Mouse (Mus musculus) cerebellum, adult 9-11 months (tissue): Measurements from ENCODE around the gene Rsu1.

Experiments used
- DNase-seq: peaks from one replicate; pipeline ENCODE4 v3.0.0; 2022

Gene Rsu1

GRCm38 (mm10) chr2:13271165-13271957 lies at the start of gene Rsu1:
Gene Rsu1 (minus strand): TSS chr2:13271415.
- DNase-seq, result peak; percentile 97

GRCm38 (mm10) chr2:13303376-13303775 lies 32.2 kb upstream of the Rsu1 start:
- DNase-seq, result no peak

- no peak for DNase-seq
Measured at GRCm38 (mm10) chr2:13299031-13299430, 27.8 kb upstream of the Rsu1 start.

- no peak for DNase-seq
Measured at GRCm38 (mm10) chr2:13297733-13298132, 26.5 kb upstream of the Rsu1 start.

- DNase-seq, result no peak
Measured at GRCm38 (mm10) chr2:13290661-13291060, 19.4 kb upstream of the Rsu1 start.

- no peak for DNase-seq
Measured at GRCm38 (mm10) chr2:13290070-13290469, 18.9 kb upstream of the Rsu1 start.

- no peak for DNase-seq
Measured at GRCm38 (mm10) chr2:13278114-13278862, 7.1 kb upstream of the Rsu1 start.

GRCm38 (mm10) chr2:13275874-13276273 lies 4.7 kb upstream of the Rsu1 start:
- no peak for DNase-seq

GRCm38 (mm10) chr2:13270736-13271135 lies 479 bp downstream of the Rsu1 start:
- DNase-seq, result no peak

- DNase-seq, result no peak
Measured at GRCm38 (mm10) chr2:13268681-13269293, 2.4 kb downstream of the Rsu1 start.

- no peak for DNase-seq
Measured at GRCm38 (mm10) chr2:13264875-13265274, 6.3 kb downstream of the Rsu1 start.

GRCm38 (mm10) chr2:13263150-13263549 lies 8.1 kb downstream of the Rsu1 start:
- DNase-seq, result no peak

GRCm38 (mm10) chr2:13258606-13259005 lies 12.6 kb downstream of the Rsu1 start:
- no peak for DNase-seq

- no peak for DNase-seq
Measured at GRCm38 (mm10) chr2:13240711-13241110, 30.5 kb downstream of the Rsu1 start.

GRCm38 (mm10) chr2:13237140-13237901 lies 33.9 kb downstream of the Rsu1 start:
- DNase-seq, result peak; percentile 12

- DNase-seq, result no peak
Measured at GRCm38 (mm10) chr2:13235696-13236095, 35.5 kb downstream of the Rsu1 start.

GRCm38 (mm10) chr2:13234796-13235195 lies 36.4 kb downstream of the Rsu1 start:
- DNase-seq, result no peak

- DNase-seq, result no peak
Measured at GRCm38 (mm10) chr2:13233902-13234301, 37.3 kb downstream of the Rsu1 start.

- no peak for DNase-seq
Measured at GRCm38 (mm10) chr2:13233254-13233835, 37.9 kb downstream of the Rsu1 start.

GRCm38 (mm10) chr2:13232305-13232704 lies 38.9 kb downstream of the Rsu1 start:
- DNase-seq, result no peak

- no peak for DNase-seq
Measured at GRCm38 (mm10) chr2:13229686-13230085, 41.5 kb downstream of the Rsu1 start.

- no peak for DNase-seq
Measured at GRCm38 (mm10) chr2:13226031-13226430, 45.2 kb downstream of the Rsu1 start.

- DNase-seq, result no peak
Measured at GRCm38 (mm10) chr2:13224546-13224945, 46.7 kb downstream of the Rsu1 start.
